Mouse (Mus musculus) brain, embryonic 14.5 days (tissue): Measurements from ENCODE around the gene Epb41l2. TPM values are rescaled to one million over a fixed set of nuclear protein-coding genes. Genes with fewer than 3 reads are reported as not detected.

Experiments
- DNase-seq: peaks from one replicate; pipeline ENCODE4 v3.0.0-alpha.2; 2011; ENCODE audit warnings: low read depth
- CTCF ChIP-seq: fragments of 200-500 bp; IDR thresholded peaks from 2 replicates; pipeline ENCODE4 v1.5.1; 2012; ENCODE audit warnings: inconsistent platforms, mild to moderate bottlenecking, moderate library complexity, borderline replicate concordance; ENCODE audit not compliant: insufficient read depth, insufficient read length; ENCODE audit errors: extremely low read depth
- POLR2A ChIP-seq: fragments of 200-500 bp; IDR thresholded peaks from 2 replicates; pipeline ENCODE4 v1.6.1; 2012; ENCODE audit warnings: mild to moderate bottlenecking, inconsistent platforms, borderline replicate concordance; ENCODE audit not compliant: poor library complexity, insufficient read depth, insufficient read length, severe bottlenecking; ENCODE audit errors: extremely low read depth
- polyA plus RNA-seq: library from polyadenylated mRNA; depleted of rRNA; stranded (reverse); fragments of >200 nt; gene quantifications from 2 replicates; pipeline ENCODE4 v1.2.3, GENCODE M21; 2012; rRNA removed

Epb41l2 gene
- polyA plus RNA-seq, 1 experiment = 63.4 TPM

GRCm38 (mm10) chr10:25533513-25534246, 174.1 kb downstream of the Epb41l2 start:
- no peak for DNase-seq
- TF ChIP-seq CTCF (no peak), POLR2A (no peak)

- DNase-seq = no peak
- no peak for TF ChIP-seq POLR2A
- no peak for TF ChIP-seq CTCF
Measured at GRCm38 (mm10) chr10:25534467-25534866, 174.9 kb downstream of the Epb41l2 start.

- TF ChIP-seq POLR2A (no peak), CTCF (no peak)
- no peak for DNase-seq
Measured at GRCm38 (mm10) chr10:25535891-25536331, 176.3 kb downstream of the Epb41l2 start, which contains the start of gene Smlr1. Smlr1 (minus strand) TSS chr10:25536267.

- TF ChIP-seq POLR2A (no peak), CTCF (no peak)
- DNase-seq = no peak
Measured at GRCm38 (mm10) chr10:25536621-25537020, 177.0 kb downstream of the Epb41l2 start.

- TF ChIP-seq POLR2A (no peak), CTCF (no peak)
- DNase-seq = no peak
Measured at GRCm38 (mm10) chr10:25538738-25539137, 179.1 kb downstream of the Epb41l2 start.

GRCm38 (mm10) chr10:25539146-25539770, 179.7 kb downstream of the Epb41l2 start:
- TF ChIP-seq POLR2A (no peak), CTCF (peak; percentile 28; the same call in 1 of the 2 replicates)
- DNase-seq = peak; percentile 42

- no peak for DNase-seq
- no peak for TF ChIP-seq POLR2A
- TF ChIP-seq CTCF = no peak
Measured at GRCm38 (mm10) chr10:25539771-25540168, 180.2 kb downstream of the Epb41l2 start.

- TF ChIP-seq CTCF = no peak
- DNase-seq = no peak
Measured at GRCm38 (mm10) chr10:25541097-25541496, 181.5 kb downstream of the Epb41l2 start.

GRCm38 (mm10) chr10:25552936-25553335, 193.3 kb downstream of the Epb41l2 start:
- peak; percentile 43 for DNase-seq
- TF ChIP-seq CTCF (no peak), POLR2A (no peak)

GRCm38 (mm10) chr10:25571319-25572240, 212.0 kb downstream of the Epb41l2 start:
- DNase-seq = peak; percentile 87
- no peak for TF ChIP-seq POLR2A
- no peak for TF ChIP-seq CTCF

Other genes with a start within 250 kb of the Epb41l2 start
- 17.6 and 24.6 TPM in 2 replicates for gene Akap7, start 51.9 kb upstream of the Epb41l2 start, polyA plus RNA-seq
- gene Smlr1, start 176.5 kb downstream of the Epb41l2 start, polyA plus RNA-seq = 0.03 and 0.10 TPM in 2 replicates